Mouse (Mus musculus) CD4-positive naive resting alpha-beta T cell, adult 57 days (primary cell): ENCODE data around the gene Leng8. TPM values are rescaled to one million over a fixed set of nuclear protein-coding genes. Genes with fewer than 3 reads are reported as not detected.

ENCODE experiments used
- total RNA-seq: library from RNA; stranded (reverse); gene quantifications from one replicate; pipeline ENCODE4 v1.2.4, GENCODE M21; 2023

The Leng8 gene
- 436 TPM for total RNA-seq

DNA sequence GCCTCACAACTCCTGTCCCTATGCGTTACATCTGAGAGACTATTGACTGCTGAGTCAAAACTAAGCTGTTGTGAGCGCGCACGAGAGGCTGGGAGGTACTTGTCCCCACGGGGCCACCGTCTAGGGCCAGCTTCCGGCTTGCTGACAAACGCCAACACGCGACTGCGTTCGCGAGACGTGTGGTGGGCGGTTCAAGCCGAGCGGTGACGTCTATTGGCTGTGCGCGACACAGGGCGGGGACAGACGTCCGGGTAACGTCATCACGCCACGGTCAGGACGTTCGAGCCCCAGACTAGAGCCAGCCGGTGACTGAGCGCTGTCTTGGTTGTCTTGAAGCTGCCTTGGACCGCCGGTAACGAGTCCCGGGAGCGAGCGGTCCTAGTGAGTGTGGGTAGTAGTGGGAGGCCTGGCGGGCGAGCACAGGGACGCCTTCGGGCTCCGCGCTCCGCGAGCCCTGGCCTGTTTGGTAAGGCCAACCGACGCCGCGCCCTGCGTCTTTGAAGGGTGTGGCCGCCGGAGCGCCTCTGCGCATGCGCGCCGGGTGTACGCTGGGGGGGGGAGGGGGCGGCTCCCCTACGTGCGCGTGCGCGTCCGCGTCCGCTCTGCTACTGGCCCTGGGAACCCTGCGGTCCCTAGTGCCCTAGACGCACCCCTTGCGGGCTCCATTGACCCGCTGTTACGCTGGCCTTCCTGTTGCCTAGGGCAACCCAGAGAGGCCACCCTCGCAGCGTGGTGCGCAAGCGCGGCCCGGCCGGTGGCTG lies at the start of gene Leng8:
TSS of gene Leng8 (plus strand) at position 269 of the 761 bp plus-strand sequence.

DNA sequence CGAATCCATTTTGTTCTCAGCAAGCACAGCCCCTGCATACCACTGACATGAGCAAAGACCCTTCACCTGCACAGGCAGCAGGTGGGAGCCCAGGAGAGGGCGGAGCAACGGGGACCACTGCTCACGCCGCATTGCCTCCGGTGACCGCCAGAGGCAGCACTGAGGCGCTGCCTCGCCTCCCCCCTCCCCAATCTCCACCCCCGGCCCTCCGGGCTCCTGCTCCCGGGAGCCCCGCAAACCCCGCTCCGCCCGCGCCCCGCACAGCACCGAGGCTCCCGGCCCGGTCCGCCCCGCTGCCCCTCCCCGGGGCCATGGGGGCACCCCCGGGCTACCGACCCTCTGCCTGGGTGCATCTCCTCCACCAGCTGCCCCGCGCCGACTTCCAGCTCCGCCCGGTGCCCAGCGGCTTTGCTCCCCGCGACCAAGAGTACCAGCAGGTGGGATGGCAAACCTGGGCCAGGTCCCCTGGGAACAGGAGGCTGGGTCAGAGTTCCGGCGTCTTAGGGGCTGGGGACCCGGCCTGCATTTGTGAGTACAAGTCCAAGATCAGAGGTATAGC lies 17.4 kb upstream of the Leng8 start, which contains the start of gene Ttyh1:
TSS of gene Ttyh1 (plus strand) at position 65 of the 559 bp plus-strand sequence.

DNA sequence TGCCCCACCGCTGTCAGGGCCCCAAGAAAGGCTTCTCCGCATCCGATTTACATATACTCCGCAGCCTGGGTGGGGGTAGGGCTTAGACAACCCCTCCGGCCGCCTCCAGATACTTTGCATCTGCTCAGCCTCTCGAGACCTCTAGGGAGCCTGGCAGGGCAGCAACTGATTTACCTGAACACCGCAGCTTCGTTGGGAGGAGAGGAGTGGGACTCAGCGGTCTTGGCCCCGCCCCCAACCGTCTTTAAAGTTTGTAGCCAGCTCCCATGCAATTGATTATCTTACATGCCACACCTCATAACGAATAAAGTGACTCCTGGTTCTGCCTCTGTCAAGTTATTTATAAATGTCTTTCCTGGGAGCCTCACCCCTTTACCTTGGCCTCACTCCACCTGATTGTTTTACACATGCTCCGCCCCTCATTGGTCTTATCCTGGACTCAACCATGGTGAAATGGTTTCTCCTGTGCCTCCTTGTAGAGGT lies 13.3 kb downstream of the Leng8 start, which contains the start of gene Leng9:
TSS of gene Leng9 (minus strand) at position 316 of the 483 bp plus-strand sequence.

DNA sequence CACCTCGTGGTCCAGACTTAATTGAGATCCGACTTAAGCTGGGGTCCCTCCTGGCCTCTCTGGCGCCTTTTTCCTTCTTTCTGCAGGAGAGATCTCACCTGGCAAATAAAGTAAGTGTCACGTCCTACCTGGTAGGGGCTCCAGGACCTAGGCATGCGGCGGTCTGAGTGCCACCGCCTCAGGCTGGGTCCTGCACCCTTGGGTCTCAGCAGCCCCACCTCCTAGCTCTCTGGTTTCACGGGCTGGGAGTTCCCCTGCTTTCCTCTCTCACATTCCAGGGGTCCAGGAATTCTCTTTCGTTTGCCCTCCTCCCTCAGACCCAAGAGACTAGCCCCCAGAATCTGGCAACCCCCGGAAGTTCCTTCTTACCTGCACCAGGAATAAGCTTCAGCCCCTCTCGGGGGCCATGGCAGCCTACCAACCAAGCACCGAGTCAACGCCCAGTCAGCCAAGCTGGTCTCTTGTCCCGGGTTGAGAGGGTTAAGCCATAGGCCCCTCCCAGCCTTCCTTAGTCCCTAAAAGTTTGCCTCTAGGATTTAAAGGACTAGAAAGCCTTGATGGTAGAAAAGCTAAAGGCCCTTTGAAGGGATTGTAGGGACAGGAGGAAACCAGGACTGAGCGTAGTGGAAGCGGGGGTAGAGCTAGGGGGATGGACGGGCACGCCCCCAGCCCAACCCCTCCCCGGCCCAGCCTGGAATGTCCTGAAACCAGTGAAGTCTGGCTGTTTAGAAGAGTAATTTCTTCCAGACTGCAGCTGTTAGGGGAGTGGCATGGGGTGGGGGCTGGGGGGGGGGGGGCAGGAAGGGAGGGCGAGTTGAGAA lies 27.5 kb downstream of the Leng8 start, which contains the start of gene Cdc42ep5:
TSS of gene Cdc42ep5 (minus strand) at position 771 of the 821 bp plus-strand sequence.

Other genes with a start within 250 kb of the Leng8 start
- 0.77 TPM for gene Gm14548, start 238.9 kb upstream of the Leng8 start, total RNA-seq
- 1.2 TPM for gene Lilra6, start 221.5 kb upstream of the Leng8 start, total RNA-seq
- gene Lair1, start 73.8 kb upstream of the Leng8 start, total RNA-seq = 11.1 TPM
- not detected for gene Ttyh1, start 17.6 kb upstream of the Leng8 start, total RNA-seq
- 14.8 TPM for gene Leng9, start 13.3 kb downstream of the Leng8 start, total RNA-seq
- gene Cdc42ep5, start 27.8 kb downstream of the Leng8 start, total RNA-seq = 0.59 TPM
- gene Lilra5, start 100.7 kb downstream of the Leng8 start, total RNA-seq = not detected
- 2.2 TPM for gene Ncr1, start 200.7 kb downstream of the Leng8 start, total RNA-seq